Mouse (Mus musculus) erythroblast, embryonic 14.5 days (primary cell): ENCODE data around the gene 8030411F24Rik. TPM values are rescaled to one million over a fixed set of nuclear protein-coding genes. Genes with fewer than 3 reads are reported as not detected.

Experiments used
- H3K27me3 ChIP-seq: 2 replicates; pipeline ENCODE4 v1.6.1; 2012; ENCODE audit warnings: inconsistent platforms; ENCODE audit not compliant: control insufficient read depth
- H3K36me3 ChIP-seq: 2 replicates; pipeline ENCODE4 v1.6.1; 2012; ENCODE audit warnings: mild to moderate bottlenecking, inconsistent platforms; ENCODE audit not compliant: control insufficient read depth
- H3K4me1 ChIP-seq: 2 replicates; pipeline ENCODE4 v1.6.1; 2012; ENCODE audit warnings: inconsistent platforms; ENCODE audit not compliant: control insufficient read depth
- H3K4me3 ChIP-seq: replicated peaks from 2 replicates; pipeline ENCODE3; 2012; ENCODE audit warnings: moderate library complexity, mild to moderate bottlenecking, inconsistent platforms
- H3K9me3 ChIP-seq: 2 replicates; pipeline ENCODE4 v1.6.1; 2012; ENCODE audit warnings: low read length, inconsistent platforms, mixed read lengths; ENCODE audit not compliant: control insufficient read depth
- GATA1 ChIP-seq: IDR thresholded peaks from 2 replicates; pipeline ENCODE4 v1.6.1; 2012; ENCODE audit warnings: low read length, inconsistent platforms, mixed read lengths
- TAL1 ChIP-seq: IDR thresholded peaks from 3 replicates; pipeline ENCODE4 v1.6.1; 2012; ENCODE audit warnings: low read length, inconsistent platforms, mixed read lengths
- polyA plus RNA-seq: library from polyadenylated mRNA; stranded (reverse); fragments of >175 nt; gene quantifications from 2 replicates; pipeline ENCODE4 v1.2.3, GENCODE M21; 2012

Gene 8030411F24Rik
- polyA plus RNA-seq, 1 experiment, result not detected

- Histone ChIP-seq H3K36me3 (no peaks in the 10 kb centered on the region), H3K4me1 (no peaks in the 10 kb centered on the region), H3K4me3 (no peak within 1 kb of the TSS), H3K9me3 (peaks cover 3% of the 10 kb centered on the region), H3K27me3 (no peaks in the 10 kb centered on the region)
- TF ChIP-seq TAL1, result no peak
- TF ChIP-seq GATA1, result no peak
Measured at GRCm38 (mm10) chr2:148789142-148789541, 7.3 kb downstream of the 8030411F24Rik start, which contains the start of gene Cst12. Gene Cst12, plus strand, starts transcription at chr2:148789361.

DNA sequence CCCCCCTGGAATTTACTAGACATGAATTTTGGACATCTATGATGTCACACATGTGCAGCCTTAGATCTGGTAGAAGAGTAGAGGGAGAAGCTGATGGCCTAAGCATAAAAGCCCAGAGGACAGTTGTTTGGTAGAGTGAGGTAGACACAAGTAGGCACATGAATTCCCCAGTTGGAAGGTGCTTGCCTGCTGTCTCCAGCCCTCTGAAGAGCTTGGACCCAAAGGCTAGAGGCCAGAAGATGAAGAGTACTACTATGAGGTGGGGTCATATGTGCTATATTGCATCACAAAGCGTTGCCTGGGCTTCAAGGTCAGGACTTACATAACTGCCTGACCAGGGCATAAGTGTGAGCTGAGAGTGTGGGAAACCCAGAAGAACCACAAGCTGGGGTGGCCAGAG lies 16.7 kb downstream of the 8030411F24Rik start, which contains the start of gene Cst8:
TSS of gene Cst8 (plus strand) at position 301 of the 400 bp plus-strand sequence.
- no peaks in the 10 kb centered on the region for H3K4me1 ChIP-seq
- no peak within 1 kb of the TSS for H3K4me3 ChIP-seq
- no peaks in the 10 kb centered on the region for H3K9me3 ChIP-seq
- H3K36me3 ChIP-seq, result no peaks in the 10 kb centered on the region
- H3K27me3 ChIP-seq, result no peaks in the 10 kb centered on the region
- no peak for TF ChIP-seq TAL1
- TF ChIP-seq GATA1, result no peak

- H3K9me3 ChIP-seq, result no peaks in the 10 kb centered on the region
- no peak for TF ChIP-seq TAL1
- TF ChIP-seq GATA1, result no peak
- H3K4me3 ChIP-seq, result no peak overlapping the region
- no peaks in the 10 kb centered on the region for H3K27me3 ChIP-seq
- H3K36me3 ChIP-seq, result no peaks in the 10 kb centered on the region
- no peaks in the 10 kb centered on the region for H3K4me1 ChIP-seq
Measured at GRCm38 (mm10) chr2:148801491-148801921, 19.7 kb downstream of the 8030411F24Rik start.

- TF ChIP-seq GATA1 (no peak), TAL1 (no peak)
- H3K4me3 ChIP-seq, result no peak overlapping the region
- H3K36me3 ChIP-seq, result no peaks in the 10 kb centered on the region
- H3K9me3 ChIP-seq, result no peaks in the 10 kb centered on the region
- no peaks in the 10 kb centered on the region for H3K27me3 ChIP-seq
- H3K4me1 ChIP-seq, result no peaks in the 10 kb centered on the region
Measured at GRCm38 (mm10) chr2:148806696-148807095, 24.9 kb downstream of the 8030411F24Rik start.

- no peaks in the 10 kb centered on the region for H3K27me3 ChIP-seq
- H3K4me1 ChIP-seq, result no peaks in the 10 kb centered on the region
- no peaks in the 10 kb centered on the region for H3K36me3 ChIP-seq
- no peak within 1 kb of the TSS for H3K4me3 ChIP-seq
- TF ChIP-seq GATA1, result no peak
- no peak for TF ChIP-seq TAL1
- H3K9me3 ChIP-seq, result no peaks in the 10 kb centered on the region
Measured at GRCm38 (mm10) chr2:148819909-148820308, 38.1 kb downstream of the 8030411F24Rik start, which contains the start of gene Cst13. Gene Cst13, plus strand, starts transcription at chr2:148820081.

GRCm38 (mm10) chr2:148825986-148826385 lies 44.2 kb downstream of the 8030411F24Rik start:
- no peaks in the 10 kb centered on the region for H3K9me3 ChIP-seq
- no peak for TF ChIP-seq GATA1
- TF ChIP-seq TAL1, result no peak
- H3K27me3 ChIP-seq, result no peaks in the 10 kb centered on the region
- no peaks in the 10 kb centered on the region for H3K36me3 ChIP-seq
- H3K4me3 ChIP-seq, result no peak overlapping the region
- no peaks in the 10 kb centered on the region for H3K4me1 ChIP-seq

- Histone ChIP-seq H3K9me3 (no peaks in the 10 kb centered on the region), H3K4me1 (no peaks in the 10 kb centered on the region), H3K27me3 (no peaks in the 10 kb centered on the region), H3K36me3 (no peaks in the 10 kb centered on the region), H3K4me3 (no peak within 1 kb of the TSS)
- TF ChIP-seq TAL1 (no peak), GATA1 (no peak)
Measured at GRCm38 (mm10) chr2:148834912-148835311, 53.1 kb downstream of the 8030411F24Rik start, which contains the start of gene Cst9. Gene Cst9, plus strand, starts transcription at chr2:148835147.

Other genes starting within 250 kb of the 8030411F24Rik start
- 4.3 and 4.6 TPM in 2 replicates for gene Nxt1, start 109.4 kb upstream of the 8030411F24Rik start, polyA plus RNA-seq
- 0.06 and 0.09 TPM in 2 replicates for gene Gzf1, start 101.0 kb upstream of the 8030411F24Rik start, polyA plus RNA-seq
- gene Napb, start 49.5 kb upstream of the 8030411F24Rik start, polyA plus RNA-seq, result not detected in 2 replicates
- gene Cstl1, start 31.7 kb upstream of the 8030411F24Rik start, polyA plus RNA-seq, result not detected in 2 replicates
- gene Cst11, start 10.5 kb upstream of the 8030411F24Rik start, polyA plus RNA-seq, result not detected in 2 replicates
- not detected in 2 replicates for gene Cst12, start 7.4 kb downstream of the 8030411F24Rik start, polyA plus RNA-seq
- not detected in 2 replicates for gene Cst8, start 16.8 kb downstream of the 8030411F24Rik start, polyA plus RNA-seq
- not detected in 2 replicates for gene Cst13, start 38.1 kb downstream of the 8030411F24Rik start, polyA plus RNA-seq
- gene Cst9, start 53.1 kb downstream of the 8030411F24Rik start, polyA plus RNA-seq, result not detected in 2 replicates
- not detected in 2 replicates for gene 9230104L09Rik, start 83.0 kb downstream of the 8030411F24Rik start, polyA plus RNA-seq
- 7.4 and 8.3 TPM in 2 replicates for gene Cst3, start 93.7 kb downstream of the 8030411F24Rik start, polyA plus RNA-seq
- gene Gm1330, start 221.2 kb downstream of the 8030411F24Rik start, polyA plus RNA-seq, result not detected in 2 replicates
- not detected in 2 replicates for gene Gm10750, start 235.2 kb downstream of the 8030411F24Rik start, polyA plus RNA-seq